Mouse (Mus musculus) forebrain, embryonic 15.5 days (tissue): ENCODE measurements around the gene A630001G21Rik. TPM values are rescaled to one million over a fixed set of nuclear protein-coding genes. Genes with fewer than 3 reads are reported as not detected.

Experiments used
- ATAC-seq: fragments of 200-750 bp; cut with Nextera tagmentation; replicated peaks from 2 replicates; pipeline ENCODE4 v1.8.0; 2017; ENCODE audit warnings: mild to moderate bottlenecking, moderate TSS enrichment, moderate library complexity
- H3K27ac ChIP-seq: fragments of 300-500 bp; sonication (generic); replicated peaks from 2 replicates; pipeline ENCODE4 v1.5.1; 2015; ENCODE audit warnings: mild to moderate bottlenecking, inconsistent platforms
- H3K27me3 ChIP-seq: fragments of 300-500 bp; sonication (generic); 2 replicates; pipeline ENCODE4 v1.6.1; 2015; ENCODE audit warnings: inconsistent platforms
- H3K36me3 ChIP-seq: fragments of 300-500 bp; sonication (generic); 2 replicates; pipeline ENCODE4 v1.6.1; 2015; ENCODE audit warnings: mild to moderate bottlenecking, inconsistent platforms
- H3K4me1 ChIP-seq: fragments of 300-500 bp; sonication (generic); 2 replicates; pipeline ENCODE4 v1.6.1; 2015; ENCODE audit warnings: inconsistent platforms
- H3K4me2 ChIP-seq: fragments of 300-500 bp; sonication (generic); replicated peaks from 2 replicates; pipeline ENCODE4 v1.6.1; 2015; ENCODE audit warnings: mild to moderate bottlenecking, inconsistent platforms
- H3K4me3 ChIP-seq: fragments of 300-500 bp; sonication (generic); 2 replicates; pipeline ENCODE4 v1.5.1; 2015; ENCODE audit warnings: mild to moderate bottlenecking, inconsistent platforms
- H3K9ac ChIP-seq: fragments of 300-500 bp; sonication (generic); replicated peaks from 2 replicates; pipeline ENCODE4 v1.6.1; 2015; ENCODE audit warnings: mild to moderate bottlenecking, inconsistent platforms
- H3K9me3 ChIP-seq: fragments of 300-500 bp; sonication (generic); 2 replicates; pipeline ENCODE4 v1.6.1; 2016; ENCODE audit warnings: inconsistent platforms
- WGBS: fragments of 180-500 bp; shearing (Covaris S2); methylation state at CpG from one replicate; pipeline ENCODE4 v1.1.7; 2015; ENCODE audit warnings: mixed read lengths; 5-methylcytosine and 5-hydroxymethylcytosine counted together
- polyA plus RNA-seq: library from polyadenylated mRNA; unstranded; fragments of >200 nt; fragmentation: Nextera tagmentation; extraction: Ambion mirVana; gene quantifications from 2 replicates; pipeline ENCODE4 v1.2.1, GENCODE M21; 2015

The A630001G21Rik gene
- polyA plus RNA-seq, 1 experiment from 2014 or later = 0.29 TPM

DNA sequence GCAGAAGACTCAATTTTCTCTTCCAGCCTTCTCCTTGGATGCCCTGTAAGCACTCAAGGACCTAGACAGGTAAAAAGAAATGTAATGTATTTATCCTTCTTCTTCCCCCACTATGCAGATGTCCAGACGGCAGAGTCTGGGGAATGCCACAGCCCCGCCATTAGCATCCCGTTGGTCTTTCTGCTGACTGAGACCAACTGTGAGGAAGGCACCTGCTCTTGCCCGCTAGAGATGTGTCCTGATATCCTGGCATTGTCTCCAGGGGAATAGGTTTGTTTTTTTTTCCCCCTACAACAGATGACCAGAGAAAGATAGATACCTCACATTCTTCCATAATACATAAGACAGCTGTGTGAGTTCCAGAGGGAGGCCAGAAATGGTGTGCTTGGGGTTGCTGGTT is 14.2 kb downstream of the A630001G21Rik start:
- Histone ChIP-seq H3K9me3 (no peaks in the 10 kb centered on the region), H3K4me3 (no peak overlapping the region), H3K36me3 (no peaks in the 10 kb centered on the region), H3K27ac (no peak overlapping the region), H3K4me1 (no peaks in the 10 kb centered on the region), H3K4me2 (no peak overlapping the region), H3K27me3 (no peaks in the 10 kb centered on the region), H3K9ac (no peak overlapping the region)
- ATAC-seq = no peak
- 88% methylated on average over 4 of the region's 4 CpGs for WGBS

DNA sequence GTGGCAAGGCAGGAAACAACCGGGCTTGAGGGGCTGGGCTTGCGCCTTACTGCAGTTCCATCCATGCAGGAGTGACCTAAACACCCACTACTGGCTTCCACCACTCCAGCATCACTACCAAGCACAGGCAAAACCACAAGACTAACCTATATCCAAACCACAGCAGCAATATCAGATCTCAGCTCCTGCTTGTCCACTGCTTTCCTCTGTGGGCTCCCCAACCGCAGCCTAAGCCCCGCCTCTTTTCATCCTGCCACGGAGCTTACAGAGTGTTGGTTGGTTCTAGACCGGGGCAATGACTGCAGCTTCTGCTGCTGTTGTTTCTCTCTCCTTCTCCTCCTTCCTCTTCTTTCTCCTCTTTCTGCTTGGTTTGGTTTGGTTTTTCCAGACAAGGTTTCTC is 15.1 kb downstream of the A630001G21Rik start:
- Histone ChIP-seq H3K36me3 (no peaks in the 10 kb centered on the region), H3K4me1 (0 out of 2 replicates have a peak, but pooled peaks cover 3% of the 10 kb centered on the region), H3K4me2 (no peak overlapping the region), H3K9ac (no peak overlapping the region), H3K4me3 (no peak overlapping the region), H3K9me3 (no peaks in the 10 kb centered on the region), H3K27me3 (no peaks in the 10 kb centered on the region), H3K27ac (no peak overlapping the region)
- 82% methylated on average over 6 of the region's 6 CpGs for WGBS
- no peak for ATAC-seq

DNA sequence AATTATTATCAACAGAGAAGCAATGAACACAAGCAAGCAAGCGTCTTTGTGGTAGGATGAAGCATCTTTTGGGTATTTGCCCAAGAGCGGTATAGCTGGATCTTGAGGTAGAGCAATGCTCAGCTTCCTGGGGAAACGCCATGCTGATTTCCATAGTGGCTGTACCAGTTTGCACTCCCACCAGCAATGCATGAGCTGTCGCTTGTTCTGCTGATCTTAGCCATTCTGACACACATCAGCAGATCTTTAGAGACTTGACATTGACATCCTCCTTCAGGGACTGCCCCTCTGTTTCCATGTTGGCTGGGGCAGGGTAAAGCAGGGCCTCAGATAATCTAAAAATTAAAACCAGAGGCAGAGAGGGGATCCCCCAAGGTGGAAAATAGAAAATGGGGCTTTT is 16.8 kb downstream of the A630001G21Rik start:
- H3K4me3 ChIP-seq = no peak overlapping the region
- no peaks in the 10 kb centered on the region for H3K9me3 ChIP-seq
- no peaks in the 10 kb centered on the region for H3K36me3 ChIP-seq
- H3K4me2 ChIP-seq = no peak overlapping the region
- no peak overlapping the region for H3K9ac ChIP-seq
- no peak for ATAC-seq
- H3K4me1 ChIP-seq = 0 out of 2 replicates have a peak, but pooled peaks cover 4% of the 10 kb centered on the region
- H3K27me3 ChIP-seq = no peaks in the 10 kb centered on the region
- no peak overlapping the region for H3K27ac ChIP-seq
- 92% methylated on average over 4 of the region's 4 CpGs for WGBS

DNA sequence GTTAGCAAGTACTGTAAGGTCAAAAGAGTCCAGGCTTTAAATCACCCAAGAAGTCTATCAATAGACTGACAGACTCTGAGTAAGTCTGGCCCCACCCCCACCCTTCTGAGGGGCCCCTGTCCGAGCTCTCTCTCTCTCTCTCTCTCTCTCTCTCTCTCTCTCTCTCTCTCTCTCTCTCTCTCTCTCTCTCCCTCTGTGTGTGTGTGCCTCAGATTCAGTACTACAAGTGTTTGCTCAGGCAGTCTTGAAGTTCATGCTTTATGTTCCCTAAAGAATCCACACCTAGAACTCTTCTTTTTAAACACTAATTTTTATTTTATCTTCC is 19.5 kb downstream of the A630001G21Rik start:
- Histone ChIP-seq H3K9me3 (no peaks in the 10 kb centered on the region), H3K36me3 (no peaks in the 10 kb centered on the region), H3K27ac (no peak overlapping the region), H3K4me2 (no peak overlapping the region), H3K4me1 (0 out of 2 replicates have a peak, but pooled peaks cover 4% of the 10 kb centered on the region), H3K4me3 (no peak overlapping the region), H3K9ac (no peak overlapping the region), H3K27me3 (no peaks in the 10 kb centered on the region)
- no peak for ATAC-seq
- WGBS = 0% methylated on average over 1 of the region's 1 CpGs

DNA sequence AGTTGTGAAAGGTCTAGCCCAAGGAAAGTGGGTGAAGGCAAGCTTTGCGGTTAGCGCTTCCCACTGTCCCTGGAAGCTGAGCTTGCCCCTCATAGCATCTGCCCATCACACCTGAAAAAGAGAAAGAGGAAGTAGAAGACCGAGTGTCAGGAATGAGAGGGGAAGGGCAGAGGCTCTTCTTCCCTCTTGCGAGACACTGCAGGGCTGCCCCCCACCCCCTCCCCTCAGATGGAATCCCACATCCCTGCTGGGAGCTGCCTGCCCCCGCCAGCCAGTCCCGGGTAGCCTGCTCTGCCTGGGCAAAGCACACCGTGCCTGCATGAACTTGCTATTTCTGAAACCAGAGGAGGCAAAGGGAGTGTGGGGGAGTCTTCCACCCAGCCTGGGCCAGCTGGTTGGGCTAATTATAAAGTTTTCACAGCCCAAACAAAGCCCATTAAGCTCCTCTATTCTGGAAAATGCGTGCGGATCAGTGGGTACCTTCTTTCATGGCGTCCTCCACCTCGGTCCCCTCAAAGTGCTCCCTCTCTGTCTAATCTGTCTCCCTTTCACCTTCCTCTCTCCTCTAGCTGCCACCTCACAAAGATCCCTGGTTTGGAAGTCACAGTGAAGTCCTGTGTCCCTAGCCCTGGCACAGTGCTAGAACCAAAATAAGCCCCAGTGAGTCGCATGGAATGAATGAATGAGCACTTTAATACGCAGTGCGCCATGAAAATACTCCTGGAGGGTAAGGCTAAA is 20.0 kb downstream of the A630001G21Rik start:
- 22% methylated on average over 14 of the region's 14 CpGs for WGBS
- H3K9me3 ChIP-seq = no peaks in the 10 kb centered on the region
- 0 out of 2 replicates have a peak, but pooled peaks cover 4% of the 10 kb centered on the region for H3K4me1 ChIP-seq
- no peak overlapping the region for H3K27ac ChIP-seq
- no peaks in the 10 kb centered on the region for H3K36me3 ChIP-seq
- H3K27me3 ChIP-seq = no peaks in the 10 kb centered on the region
- no peak overlapping the region for H3K9ac ChIP-seq
- H3K4me3 ChIP-seq = no peak overlapping the region
- ATAC-seq = no peak
- H3K4me2 ChIP-seq = no peak overlapping the region

DNA sequence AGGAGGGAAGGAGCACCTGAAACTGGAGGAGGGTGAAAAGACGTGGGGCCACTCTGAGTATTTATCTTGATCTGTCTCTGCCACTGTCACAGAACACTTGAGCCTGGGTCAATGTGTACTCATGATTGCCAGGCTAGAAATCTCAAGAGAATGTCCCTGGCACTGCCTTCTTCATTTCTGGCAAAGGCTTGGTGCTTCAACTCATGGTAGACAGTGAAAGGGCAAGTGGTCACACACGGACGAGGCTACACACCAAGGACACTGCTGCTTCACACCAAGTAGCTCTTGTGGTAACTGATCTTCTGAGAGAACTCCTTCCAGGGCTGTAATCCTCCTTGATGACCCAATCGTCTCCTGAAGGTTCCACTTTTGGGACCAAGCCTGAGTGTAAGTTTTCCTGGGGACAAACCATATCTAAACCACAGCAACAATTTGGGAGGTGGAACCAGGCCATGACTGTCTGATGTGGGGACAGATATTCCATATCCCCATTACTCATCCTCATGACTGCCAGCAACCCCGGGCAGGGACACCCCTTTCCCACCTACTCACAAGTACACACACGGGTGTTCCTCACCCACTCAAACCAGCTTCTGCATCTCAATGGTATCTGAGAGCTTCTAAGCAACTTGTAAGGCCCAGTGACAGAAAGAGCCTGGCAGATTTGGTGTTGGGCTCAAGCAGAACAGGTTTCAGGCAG is 20.8 kb downstream of the A630001G21Rik start:
- no peaks in the 10 kb centered on the region for H3K36me3 ChIP-seq
- ATAC-seq = no peak
- 87% methylated on average over 6 of the region's 6 CpGs for WGBS
- 0 out of 2 replicates have a peak, but pooled peaks cover 4% of the 10 kb centered on the region for H3K4me1 ChIP-seq
- no peaks in the 10 kb centered on the region for H3K27me3 ChIP-seq
- H3K9me3 ChIP-seq = no peaks in the 10 kb centered on the region
- H3K9ac ChIP-seq = no peak overlapping the region
- H3K4me2 ChIP-seq = no peak overlapping the region
- H3K27ac ChIP-seq = no peak overlapping the region
- H3K4me3 ChIP-seq = no peak overlapping the region

DNA sequence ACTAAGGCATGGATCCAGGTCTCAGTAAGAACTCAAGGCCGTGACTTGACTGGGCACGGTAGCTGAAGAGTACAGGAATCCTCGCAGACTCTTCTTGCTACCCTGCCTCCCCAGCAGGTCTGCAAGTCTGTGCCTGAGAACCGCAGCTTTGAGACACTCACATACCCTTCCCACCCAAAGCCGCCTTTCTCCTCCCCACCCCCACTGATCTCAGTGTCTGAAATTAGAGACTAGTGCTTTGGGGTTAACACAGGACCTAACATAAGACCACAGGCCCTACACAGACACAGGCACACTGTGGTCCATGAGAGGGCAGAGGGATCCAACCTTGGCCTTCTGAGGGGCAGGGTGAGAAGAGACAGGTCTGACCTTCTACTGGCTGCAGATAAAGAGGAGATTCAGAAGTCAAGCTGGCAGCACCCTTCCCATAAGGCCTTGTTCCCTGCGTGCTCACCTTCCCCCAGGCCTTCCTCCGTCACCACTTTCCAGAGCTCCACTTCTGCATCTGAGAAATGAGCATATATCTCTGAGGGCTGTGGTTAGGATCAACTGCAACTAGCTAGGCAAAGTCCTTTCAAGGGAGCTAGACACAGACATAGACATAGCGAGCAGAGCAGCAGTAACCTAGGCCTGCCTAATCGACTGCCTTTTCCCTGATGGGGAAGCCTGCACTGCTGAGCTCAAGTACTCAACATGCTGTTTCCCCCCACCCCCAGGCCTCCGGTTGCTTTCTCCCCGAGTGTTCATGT is 26.3 kb downstream of the A630001G21Rik start:
- no peak overlapping the region for H3K4me3 ChIP-seq
- no peak overlapping the region for H3K27ac ChIP-seq
- ATAC-seq = no peak
- H3K27me3 ChIP-seq = no peaks in the 10 kb centered on the region
- H3K4me1 ChIP-seq = no peaks in the 10 kb centered on the region
- H3K36me3 ChIP-seq = no peaks in the 10 kb centered on the region
- H3K4me2 ChIP-seq = no peak overlapping the region
- H3K9me3 ChIP-seq = no peaks in the 10 kb centered on the region
- 80% methylated on average over 11 of the region's 11 CpGs for WGBS
- no peak overlapping the region for H3K9ac ChIP-seq

DNA sequence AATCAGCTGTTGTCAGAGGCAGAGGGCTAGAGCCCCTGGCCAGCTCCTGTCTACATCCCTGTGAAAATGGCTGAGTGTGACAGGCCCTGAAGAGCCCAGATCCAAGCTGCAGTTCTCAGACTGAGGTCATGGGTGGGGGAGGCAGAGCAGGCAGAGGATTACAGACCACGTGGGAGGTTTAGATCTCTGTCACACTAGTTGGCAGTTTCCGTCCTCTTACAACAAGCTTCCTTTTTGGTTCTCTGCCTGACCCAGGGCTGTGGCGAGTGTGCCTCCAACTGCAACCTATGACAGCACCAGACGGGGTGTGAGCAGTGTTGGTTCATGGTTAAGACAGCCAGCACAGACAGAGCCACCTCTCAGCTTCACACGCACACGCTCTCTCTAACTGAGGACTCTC is 26.9 kb downstream of the A630001G21Rik start:
- 56% methylated on average over 6 of the region's 6 CpGs for WGBS
- no peaks in the 10 kb centered on the region for H3K27me3 ChIP-seq
- no peaks in the 10 kb centered on the region for H3K9me3 ChIP-seq
- no peak overlapping the region for H3K4me3 ChIP-seq
- H3K36me3 ChIP-seq = no peaks in the 10 kb centered on the region
- ATAC-seq = peak; percentile 46; the same call in 1 of the 2 replicates
- H3K27ac ChIP-seq = no peak overlapping the region
- no peak overlapping the region for H3K9ac ChIP-seq
- no peak overlapping the region for H3K4me2 ChIP-seq
- no peaks in the 10 kb centered on the region for H3K4me1 ChIP-seq

DNA sequence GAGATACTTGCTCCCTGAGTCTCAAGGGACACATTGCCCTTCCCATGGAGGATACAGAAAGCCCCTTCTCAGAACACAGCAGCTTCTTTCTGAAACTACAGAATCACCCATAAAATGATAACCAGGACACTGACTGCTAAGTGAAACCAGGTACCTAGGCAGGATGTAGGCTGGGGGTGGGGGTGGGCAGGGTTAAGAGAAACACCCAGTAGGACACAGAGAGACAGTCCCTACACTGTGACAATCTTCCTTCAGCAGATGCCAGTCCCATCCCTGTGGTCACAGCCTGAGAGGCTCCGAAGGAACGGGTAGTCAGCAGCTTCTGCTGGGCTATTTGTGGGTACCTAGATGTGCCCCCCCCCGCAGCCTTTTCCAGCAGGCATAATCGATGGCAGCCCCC is 27.8 kb downstream of the A630001G21Rik start:
- no peaks in the 10 kb centered on the region for H3K4me1 ChIP-seq
- no peak overlapping the region for H3K4me2 ChIP-seq
- 90% methylated on average over 4 of the region's 4 CpGs for WGBS
- no peak overlapping the region for H3K9ac ChIP-seq
- ATAC-seq = no peak
- no peak overlapping the region for H3K27ac ChIP-seq
- H3K36me3 ChIP-seq = no peaks in the 10 kb centered on the region
- H3K27me3 ChIP-seq = no peaks in the 10 kb centered on the region
- H3K9me3 ChIP-seq = no peaks in the 10 kb centered on the region
- no peak overlapping the region for H3K4me3 ChIP-seq

DNA sequence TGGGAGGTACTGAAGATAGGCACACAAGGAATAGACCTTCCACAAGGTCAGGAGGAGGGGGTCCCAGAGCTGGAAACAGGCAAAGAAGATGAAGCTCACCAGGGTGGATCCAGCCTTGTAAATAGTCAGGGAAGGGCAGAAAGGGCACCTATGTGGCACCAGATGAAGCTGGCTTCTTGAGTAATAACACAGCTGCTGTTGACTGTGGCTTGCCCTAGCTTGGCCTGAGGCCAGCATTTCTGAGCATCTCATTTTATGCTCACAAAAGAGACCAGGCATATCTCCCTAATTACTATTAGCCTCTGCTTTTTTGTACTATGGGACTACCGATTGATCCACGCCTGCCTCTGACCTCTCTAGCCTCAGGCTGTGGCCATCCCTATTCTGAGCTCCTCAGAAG is 28.6 kb downstream of the A630001G21Rik start:
- H3K9ac ChIP-seq = no peak overlapping the region
- WGBS = 46% methylated on average over 2 of the region's 2 CpGs
- no peak overlapping the region for H3K27ac ChIP-seq
- H3K4me3 ChIP-seq = no peak overlapping the region
- no peaks in the 10 kb centered on the region for H3K4me1 ChIP-seq
- H3K27me3 ChIP-seq = no peaks in the 10 kb centered on the region
- ATAC-seq = no peak
- no peak overlapping the region for H3K4me2 ChIP-seq
- H3K9me3 ChIP-seq = no peaks in the 10 kb centered on the region
- H3K36me3 ChIP-seq = no peaks in the 10 kb centered on the region

DNA sequence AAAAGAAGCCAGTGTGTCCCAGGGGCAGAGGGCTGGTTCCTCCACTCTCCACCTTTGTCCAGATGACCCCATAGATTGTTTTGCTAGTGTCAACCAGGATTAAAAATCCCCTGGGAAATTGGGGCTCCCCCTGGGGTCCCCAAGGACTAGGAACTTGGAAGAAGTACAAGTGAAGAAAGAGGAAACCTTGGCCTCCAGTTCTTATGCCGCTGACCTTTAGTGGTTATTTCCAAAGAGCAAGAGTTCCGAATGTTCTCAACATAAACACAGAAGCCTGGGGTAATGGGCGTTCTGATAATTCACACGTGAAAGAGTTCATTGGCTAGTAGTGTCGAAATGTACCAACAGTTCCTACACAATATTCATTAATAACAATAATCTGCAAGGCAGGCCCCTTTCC is 31.9 kb downstream of the A630001G21Rik start:
- H3K4me3 ChIP-seq = no peak overlapping the region
- H3K4me2 ChIP-seq = no peak overlapping the region
- H3K9ac ChIP-seq = no peak overlapping the region
- no peaks in the 10 kb centered on the region for H3K27me3 ChIP-seq
- no peak for ATAC-seq
- WGBS = 89% methylated on average over 5 of the region's 5 CpGs
- no peaks in the 10 kb centered on the region for H3K4me1 ChIP-seq
- H3K27ac ChIP-seq = no peak overlapping the region
- H3K9me3 ChIP-seq = no peaks in the 10 kb centered on the region
- H3K36me3 ChIP-seq = no peaks in the 10 kb centered on the region

DNA sequence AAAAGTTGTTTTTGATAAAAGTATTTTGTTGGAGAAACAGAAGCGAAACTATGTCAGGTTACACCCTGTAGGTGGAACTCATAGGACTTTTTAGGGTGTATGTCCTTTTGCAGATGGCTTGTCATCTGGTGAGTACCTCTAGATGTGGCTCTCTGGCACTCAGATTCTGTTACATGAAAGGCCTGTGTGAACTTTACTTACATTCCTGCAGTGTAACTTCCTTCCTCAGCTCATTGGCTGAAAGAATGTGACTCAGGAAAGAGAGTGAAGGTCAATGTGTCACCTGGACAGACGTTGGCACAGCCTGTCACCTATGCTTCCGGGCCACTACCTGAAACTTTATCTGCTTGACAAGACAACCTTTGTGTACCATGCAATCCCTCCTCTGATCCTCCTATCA is 33.9 kb downstream of the A630001G21Rik start:
- no peak for ATAC-seq
- H3K4me1 ChIP-seq = no peaks in the 10 kb centered on the region
- H3K9me3 ChIP-seq = no peaks in the 10 kb centered on the region
- no peaks in the 10 kb centered on the region for H3K27me3 ChIP-seq
- H3K27ac ChIP-seq = no peak overlapping the region
- H3K4me2 ChIP-seq = no peak overlapping the region
- WGBS = 93% methylated on average over 3 of the region's 3 CpGs
- no peak overlapping the region for H3K9ac ChIP-seq
- H3K36me3 ChIP-seq = no peaks in the 10 kb centered on the region
- H3K4me3 ChIP-seq = no peak overlapping the region
